In genomic region chr4:105327711-105328471, GRCm38 (mm10) we compare ENCODE assay signal across 15 mouse cellular contexts.
DNase-seq lines count a peak whose midpoint lies in the region; ATAC-seq and TF ChIP-seq lines count a peak whose summit lies in the region.
"Had no signal": no experiment of that assay in that cellular context is flagged by ENCODE, and none has a peak within 500 bp of the region (broad histone marks: within the 10 kb centered on the region; RNA-seq: fewer than 3 reads in every experiment).

No protein-coding gene starts in this region.

- H3K4me3 ChIP-seq in hindbrain, postnatal 0 days (ENCODE audit: low read length): no peak overlapping the region
- H3K4me3 ChIP-seq: forebrain, embryonic 15.5 days; hindbrain, embryonic 10.5 days; liver, embryonic 12.5 days; neural tube, embryonic 15.5 days; stomach, embryonic 15.5 days had no signal

- no peak for ATAC-seq in hindbrain, postnatal 0 days
- ATAC-seq: forebrain, embryonic 15.5 days; liver, embryonic 12.5 days; midbrain, embryonic 16.5 days had no signal

- TF ChIP-seq POLR2A in brain, embryonic 14.5 days (IDR thresholded peaks at IDR 0.05; ENCODE audit: borderline replicate concordance, extremely low read depth, insufficient read depth, insufficient read length, poor library complexity, severe bottlenecking): no peak

- TF ChIP-seq CTCF in brain, embryonic 14.5 days (IDR thresholded peaks at IDR 0.05; ENCODE audit: borderline replicate concordance, extremely low read depth, insufficient read depth, insufficient read length): no peak
- no peak for TF ChIP-seq CTCF in hindbrain, postnatal 0 days (IDR thresholded peaks at IDR 0.05; ENCODE audit: low read depth)

- H3K9me3 ChIP-seq in hindbrain, postnatal 0 days (ENCODE audit: low read length): no peaks in the 10 kb centered on the region
- H3K9me3 ChIP-seq: forebrain, embryonic 15.5 days; hindbrain, embryonic 10.5 days; liver, embryonic 12.5 days; neural tube, embryonic 15.5 days; stomach, embryonic 15.5 days had no signal

- H3K4me1 ChIP-seq in hindbrain, postnatal 0 days (ENCODE audit: insufficient read depth, low read length): 0 out of 2 replicates have a peak, but pooled peaks cover 6% of the 10 kb centered on the region
- H3K4me1 ChIP-seq: liver, embryonic 12.5 days; neural tube, embryonic 15.5 days had no signal

- peak; percentile 49 for DNase-seq in kidney, adult 11 months
- DNase-seq in kidney, adult 18-20 months: no peak
- peak; percentile 31 for DNase-seq in brain, embryonic 14.5 days (ENCODE audit: low read depth)
- peak; percentile 72 for DNase-seq in kidney, adult 9 months
- DNase-seq in retina, embryonic 14.5 days (ENCODE audit: low spot score): peak; percentile 51
- DNase-seq in hindbrain, postnatal 0 days (ENCODE audit: low spot score): no peak
- DNase-seq in ovary, postnatal 10 days (ENCODE audit: low spot score): no peak
- DNase-seq: thymus, adult 18-20 months had no signal

- no peak overlapping the region for H3K4me2 ChIP-seq in hindbrain, postnatal 0 days (ENCODE audit: low read depth, low read length)
- H3K4me2 ChIP-seq: forebrain, embryonic 15.5 days; liver, embryonic 12.5 days; lung, embryonic 14.5 days; neural tube, embryonic 15.5 days; stomach, embryonic 15.5 days had no signal

- 75% methylated on average over 5 of the region's 5 CpGs for WGBS in hindbrain, postnatal 0 days

- H3K27ac ChIP-seq in hindbrain, postnatal 0 days: no peak overlapping the region
- H3K27ac ChIP-seq: forebrain, embryonic 15.5 days; liver, embryonic 12.5 days; neural tube, embryonic 15.5 days; stomach, embryonic 15.5 days had no signal

- no peaks in the 10 kb centered on the region for H3K36me3 ChIP-seq in hindbrain, postnatal 0 days (ENCODE audit: insufficient read depth, low read length)
- H3K36me3 ChIP-seq: forebrain, embryonic 15.5 days; hindbrain, embryonic 10.5 days; liver, embryonic 12.5 days; neural tube, embryonic 15.5 days; stomach, embryonic 15.5 days had no signal

- no peaks in the 10 kb centered on the region for H3K27me3 ChIP-seq in hindbrain, postnatal 0 days (ENCODE audit: insufficient read depth, low read length)
- H3K27me3 ChIP-seq: forebrain, embryonic 15.5 days; liver, embryonic 12.5 days; neural tube, embryonic 15.5 days; stomach, embryonic 15.5 days had no signal

- no peak overlapping the region for H3K9ac ChIP-seq in hindbrain, postnatal 0 days (replicated peaks; ENCODE audit: low read length)
- H3K9ac ChIP-seq: forebrain, embryonic 15.5 days; liver, embryonic 12.5 days; lung, embryonic 14.5 days; neural tube, embryonic 15.5 days; stomach, embryonic 15.5 days had no signal

Comparison
In these comparisons a context has a peak if more than half of its experiments do, and no peak if none do; other contexts are left out.
1. DNase-seq: peak in kidney, adult 11 months (single experiment), brain, embryonic 14.5 days (single experiment), kidney, adult 9 months (single experiment) and retina, embryonic 14.5 days (single experiment); none in kidney, adult 18-20 months (single experiment), hindbrain, postnatal 0 days (single experiment) and ovary, postnatal 10 days (single experiment).